Mouse (Mus musculus) kidney, postnatal 10 days (tissue): ENCODE measurements around the gene Dnm1.
A peak's percentile ranks its signal among the peaks of the same experiment; 100 is the strongest.

ENCODE experiments used
- DNase-seq: peaks from one replicate; pipeline ENCODE4 v3.0.0; 2021; ENCODE audit warnings: mixed read lengths

Dnm1 gene

GRCm38 (mm10) chr2:32259657-32260417 lies 93.3 kb downstream of the Dnm1 start, which contains the start of gene Uck1:
Gene Uck1 (minus strand): TSS chr2:32260159.
- DNase-seq: peak; percentile 93

GRCm38 (mm10) chr2:32258887-32259533 lies 94.1 kb downstream of the Dnm1 start:
- peak; percentile 48 for DNase-seq
